Mouse (Mus musculus) neural tube, embryonic 14.5 days (tissue): ENCODE data around the gene Igsf11. TPM values are rescaled to one million over a fixed set of nuclear protein-coding genes. Genes with fewer than 3 reads are reported as not detected.

Source experiments
- ATAC-seq: fragments of 200-750 bp; cut with Nextera tagmentation; 2 replicates; pipeline ENCODE4 v1.8.0; 2017; ENCODE audit warnings: low read depth, mild to moderate bottlenecking, moderate TSS enrichment, moderate library complexity
- H3K27ac ChIP-seq: fragments of 300-500 bp; sonication (generic); 2 replicates; pipeline ENCODE4 v1.5.1; 2014; ENCODE audit warnings: low read depth, mild to moderate bottlenecking, control low read depth, low read length, moderate library complexity, mixed read lengths
- H3K27me3 ChIP-seq: fragments of 300-500 bp; sonication (generic); 2 replicates; pipeline ENCODE4 v1.6.1; 2014; ENCODE audit warnings: low read length; ENCODE audit not compliant: control insufficient read depth, insufficient read depth
- H3K36me3 ChIP-seq: fragments of 300-500 bp; sonication (generic); 2 replicates; pipeline ENCODE4 v1.6.1; 2014; ENCODE audit warnings: low read length, mixed read lengths; ENCODE audit not compliant: control insufficient read depth, insufficient read depth
- H3K4me1 ChIP-seq: fragments of 300-500 bp; sonication (generic); 2 replicates; pipeline ENCODE4 v1.6.1; 2014; ENCODE audit warnings: low read length; ENCODE audit not compliant: control insufficient read depth, insufficient read depth
- H3K4me2 ChIP-seq: fragments of 300-500 bp; sonication (generic); 2 replicates; pipeline ENCODE4 v1.6.1; 2014; ENCODE audit warnings: mild to moderate bottlenecking, low read depth, low read length, control low read depth
- H3K4me3 ChIP-seq: fragments of 300-500 bp; sonication (generic); 2 replicates; pipeline ENCODE4 v1.5.1; 2014; ENCODE audit warnings: low read depth, low read length, control low read depth, mixed read lengths
- H3K9ac ChIP-seq: fragments of 300-500 bp; sonication (generic); replicated peaks from 2 replicates; pipeline ENCODE4 v1.6.1; 2014; ENCODE audit warnings: low read depth, mild to moderate bottlenecking, control low read depth, low read length, mixed read lengths
- H3K9me3 ChIP-seq: fragments of 300-500 bp; sonication (generic); 2 replicates; pipeline ENCODE4 v1.6.1; 2016; ENCODE audit warnings: low read length; ENCODE audit not compliant: control insufficient read depth
- WGBS: fragments of 180-500 bp; shearing (Covaris S2); extraction: QIAGEN DNeasy Blood & Tissue Kit; methylation state at CpG from one replicate; pipeline ENCODE4 v1.1.7; 2014; 5-methylcytosine and 5-hydroxymethylcytosine counted together
- polyA plus RNA-seq: library from polyadenylated mRNA; unstranded; fragments of >200 nt; fragmentation: Nextera tagmentation; extraction: Ambion mirVana; gene quantifications from 2 replicates; pipeline ENCODE4 v1.2.1, GENCODE M21; 2014

The Igsf11 gene
- 3.5 and 3.7 TPM in 2 replicates for polyA plus RNA-seq

- no peak within 1 kb of the TSS for H3K4me2 ChIP-seq
- ATAC-seq = no peak
- H3K9ac ChIP-seq = no peak within 1 kb of the TSS
- H3K27me3 ChIP-seq = no peaks in the 10 kb centered on the region
- 84% methylated on average over 7 of the region's 7 CpGs for WGBS
- no peak within 1 kb of the TSS for H3K4me3 ChIP-seq
- no peaks in the 10 kb centered on the region for H3K4me1 ChIP-seq
- no peaks in the 10 kb centered on the region for H3K36me3 ChIP-seq
- H3K9me3 ChIP-seq = no peaks in the 10 kb centered on the region
- H3K27ac ChIP-seq = no peak within 1 kb of the TSS
Observed at GRCm38 (mm10) chr16:38892371-38892770, at the start of gene Igsf11. Igsf11 (plus strand) TSS chr16:38892671.

GRCm38 (mm10) chr16:38858120-38858749 is 34.2 kb upstream of the Igsf11 start:
- ATAC-seq = no peak
- Histone ChIP-seq H3K36me3 (no peaks in the 10 kb centered on the region), H3K4me3 (no peak overlapping the region), H3K9me3 (no peaks in the 10 kb centered on the region), H3K9ac (no peak overlapping the region), H3K27me3 (no peaks in the 10 kb centered on the region), H3K4me1 (no peaks in the 10 kb centered on the region), H3K27ac (no peak overlapping the region), H3K4me2 (no peak overlapping the region)
- 33% methylated on average over 8 of the region's 8 CpGs for WGBS

GRCm38 (mm10) chr16:38860548-38860947 is 31.9 kb upstream of the Igsf11 start:
- no peaks in the 10 kb centered on the region for H3K4me1 ChIP-seq
- no peak overlapping the region for H3K4me3 ChIP-seq
- WGBS = 49% methylated on average over 6 of the region's 6 CpGs
- H3K27ac ChIP-seq = no peak overlapping the region
- ATAC-seq = no peak
- H3K9ac ChIP-seq = no peak overlapping the region
- H3K36me3 ChIP-seq = no peaks in the 10 kb centered on the region
- H3K4me2 ChIP-seq = no peak overlapping the region
- no peaks in the 10 kb centered on the region for H3K9me3 ChIP-seq
- H3K27me3 ChIP-seq = no peaks in the 10 kb centered on the region

DNA sequence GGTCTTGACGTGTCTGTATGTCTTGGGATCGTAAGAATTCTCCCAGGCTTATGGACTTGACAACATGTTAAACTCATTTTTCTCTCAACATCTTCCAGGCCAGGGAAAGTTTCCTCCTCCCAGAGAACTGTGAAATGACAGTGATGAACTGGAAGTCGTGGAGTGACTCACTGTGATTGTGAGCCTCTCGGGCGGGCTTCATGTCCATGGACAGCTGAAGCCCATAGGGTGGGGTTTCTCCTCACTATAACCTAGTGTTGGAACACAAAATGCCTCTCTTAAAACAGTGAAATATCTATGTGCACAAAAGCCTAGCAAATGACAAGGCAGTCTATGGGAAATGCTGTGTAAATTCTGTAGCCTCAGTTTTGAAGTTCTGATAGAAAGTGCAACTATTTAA is 28.1 kb upstream of the Igsf11 start:
- no peak overlapping the region for H3K9ac ChIP-seq
- H3K36me3 ChIP-seq = no peaks in the 10 kb centered on the region
- WGBS = 88% methylated on average over 5 of the region's 5 CpGs
- no peaks in the 10 kb centered on the region for H3K9me3 ChIP-seq
- H3K27ac ChIP-seq = no peak overlapping the region
- no peaks in the 10 kb centered on the region for H3K27me3 ChIP-seq
- no peak overlapping the region for H3K4me3 ChIP-seq
- no peak for ATAC-seq
- no peaks in the 10 kb centered on the region for H3K4me1 ChIP-seq
- no peak overlapping the region for H3K4me2 ChIP-seq

DNA sequence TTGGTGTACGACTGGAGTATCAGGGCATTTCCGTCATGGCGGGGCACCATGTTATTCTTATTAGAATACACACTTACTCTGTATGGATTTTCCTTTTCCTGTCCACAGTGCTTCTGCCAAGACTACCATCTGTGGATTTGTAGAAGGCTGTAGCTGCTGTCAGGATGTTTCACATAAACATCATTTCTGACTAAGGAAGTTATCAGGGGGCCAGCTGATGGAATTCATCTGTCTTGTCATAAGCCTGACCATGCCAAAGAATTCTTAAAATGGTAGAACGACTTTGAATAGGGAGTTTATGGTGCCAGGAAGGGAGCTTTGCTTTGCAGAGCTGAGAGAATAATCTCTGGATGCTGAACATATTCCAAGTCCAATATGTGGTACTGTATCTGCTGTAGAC is 19.2 kb upstream of the Igsf11 start:
- 86% methylated on average over 4 of the region's 4 CpGs for WGBS
- Histone ChIP-seq H3K4me2 (no peak overlapping the region), H3K9me3 (no peaks in the 10 kb centered on the region), H3K27ac (no peak overlapping the region), H3K36me3 (no peaks in the 10 kb centered on the region), H3K27me3 (no peaks in the 10 kb centered on the region), H3K4me1 (no peaks in the 10 kb centered on the region), H3K9ac (no peak overlapping the region), H3K4me3 (no peak overlapping the region)
- ATAC-seq = no peak

- no peak for ATAC-seq
- H3K27ac ChIP-seq = no peak overlapping the region
- no peaks in the 10 kb centered on the region for H3K4me1 ChIP-seq
- 45% methylated on average over 4 of the region's 4 CpGs for WGBS
- H3K4me2 ChIP-seq = no peak overlapping the region
- H3K27me3 ChIP-seq = no peaks in the 10 kb centered on the region
- H3K4me3 ChIP-seq = no peak overlapping the region
- no peak overlapping the region for H3K9ac ChIP-seq
- H3K36me3 ChIP-seq = no peaks in the 10 kb centered on the region
- no peaks in the 10 kb centered on the region for H3K9me3 ChIP-seq
Observed at GRCm38 (mm10) chr16:38874481-38874880, 18.0 kb upstream of the Igsf11 start.

DNA sequence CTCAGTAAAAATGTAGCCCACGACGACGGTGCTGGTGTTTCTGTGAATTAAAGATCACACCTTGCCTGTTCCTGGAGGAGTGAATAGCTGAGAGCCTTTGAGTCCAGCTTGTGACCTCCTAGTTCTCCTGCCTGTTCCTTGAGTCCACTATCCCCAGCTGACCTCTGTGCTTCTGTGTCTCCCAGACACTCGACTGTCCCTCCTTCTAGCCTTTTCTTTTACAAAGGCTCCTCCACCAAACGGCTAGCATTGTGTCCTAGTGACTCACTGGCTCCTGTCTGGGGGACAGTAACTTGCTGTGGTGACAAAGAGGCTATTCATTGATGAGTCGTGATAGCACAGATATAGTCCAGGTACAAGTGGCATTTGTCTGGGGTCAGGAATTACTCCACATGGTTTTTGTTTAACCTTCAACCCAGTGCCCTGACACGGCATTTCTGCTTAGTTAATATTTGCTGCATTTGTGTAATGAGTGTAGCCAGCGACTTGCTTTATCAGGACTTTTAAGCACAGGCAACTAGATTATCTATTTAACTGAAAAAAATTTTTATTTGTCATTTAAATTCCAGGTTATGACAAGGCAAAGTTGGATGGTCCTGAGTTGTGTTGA is 6.5 kb downstream of the Igsf11 start:
- no peak overlapping the region for H3K9ac ChIP-seq
- H3K4me2 ChIP-seq = no peak overlapping the region
- no peak overlapping the region for H3K4me3 ChIP-seq
- H3K27me3 ChIP-seq = no peaks in the 10 kb centered on the region
- WGBS = 49% methylated on average over 8 of the region's 8 CpGs
- ATAC-seq = no peak
- no peak overlapping the region for H3K27ac ChIP-seq
- no peaks in the 10 kb centered on the region for H3K4me1 ChIP-seq
- H3K9me3 ChIP-seq = no peaks in the 10 kb centered on the region
- H3K36me3 ChIP-seq = no peaks in the 10 kb centered on the region

DNA sequence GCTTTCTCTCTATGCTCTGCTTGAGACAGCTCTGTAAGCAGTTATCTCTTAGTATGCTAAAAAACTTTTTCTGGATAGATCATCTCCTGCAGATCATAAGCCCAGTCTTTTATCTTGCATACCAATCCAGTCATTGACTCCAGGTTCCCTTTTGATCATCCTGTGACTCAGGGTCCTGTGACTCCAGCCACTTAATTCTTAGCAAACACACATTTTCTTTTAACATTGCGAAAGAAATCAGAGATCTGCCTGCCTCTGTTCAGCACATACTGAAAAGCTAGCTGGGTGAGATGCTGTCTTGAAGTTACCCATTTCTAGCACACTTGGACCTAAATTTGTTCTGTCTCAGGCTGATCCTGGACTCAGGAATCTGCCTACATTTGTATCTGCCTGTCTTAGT is 7.6 kb downstream of the Igsf11 start:
- Histone ChIP-seq H3K4me2 (no peak overlapping the region), H3K9me3 (no peaks in the 10 kb centered on the region), H3K4me1 (no peaks in the 10 kb centered on the region), H3K27me3 (no peaks in the 10 kb centered on the region), H3K9ac (no peak overlapping the region), H3K4me3 (no peak overlapping the region), H3K27ac (no peak overlapping the region), H3K36me3 (no peaks in the 10 kb centered on the region)
- no peak for ATAC-seq
- 90% methylated on average over 1 of the region's 1 CpGs for WGBS

DNA sequence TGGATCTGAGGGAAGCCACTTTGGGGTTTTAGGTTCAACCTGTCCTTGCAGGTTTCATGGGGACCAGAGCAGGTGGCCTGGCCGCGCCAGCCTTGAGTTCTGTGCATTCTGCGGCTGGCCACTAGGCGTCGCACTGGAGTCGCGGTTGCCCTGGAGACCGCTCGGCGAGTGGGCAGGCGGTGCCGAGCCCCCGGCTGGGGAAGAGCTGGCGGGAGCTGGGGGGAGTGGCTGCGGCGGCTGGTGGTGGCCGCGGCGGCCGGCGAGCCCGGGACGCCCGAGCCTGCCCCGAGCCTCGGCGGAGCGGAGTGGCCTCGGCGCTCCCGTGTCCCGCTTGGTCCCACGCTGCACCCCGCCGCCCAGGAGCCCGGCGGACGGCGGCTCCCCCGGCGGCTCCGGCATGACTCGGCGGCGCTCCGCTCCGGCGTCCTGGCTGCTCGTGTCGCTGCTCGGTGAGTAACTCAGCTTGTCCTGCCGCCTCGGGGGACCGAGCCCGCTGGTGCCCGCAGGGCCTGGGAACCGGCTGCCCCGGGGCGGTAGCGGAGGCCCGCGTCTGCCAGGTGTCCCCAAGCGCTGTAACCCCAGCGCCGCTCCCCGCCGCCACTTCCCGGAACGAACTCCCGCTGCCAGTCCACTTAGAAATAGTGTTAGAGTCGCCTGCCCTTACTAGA is 9.8 kb downstream of the Igsf11 start:
- ATAC-seq = peak; percentile 97
- Histone ChIP-seq H3K27me3 (no peaks in the 10 kb centered on the region), H3K27ac (peak overlapping the region; percentile 62), H3K9ac (peak overlapping the region; percentile 69), H3K4me2 (peak overlapping the region; percentile 76), H3K4me1 (no peaks in the 10 kb centered on the region), H3K36me3 (no peaks in the 10 kb centered on the region), H3K9me3 (no peaks in the 10 kb centered on the region), H3K4me3 (peak overlapping the region; percentile 70)
- WGBS = under 1% methylated on average over 62 of the region's 71 CpGs
